Mouse (Mus musculus) forelimb bud, embryonic 11.5 days (tissue): ENCODE data around the gene Dennd2c.
"Not testable (repeated sequence)": the region's sequence is repeated elsewhere in the genome, so short reads cannot be mapped to it uniquely, and the experiment has no call there.

Experiments
- DNase-seq: peaks from one replicate; pipeline ENCODE4 v3.0.0-alpha.2; 2012; ENCODE audit warnings: low read depth, low spot score

The Dennd2c gene

GRCm38 (mm10) chr3:103169771-103170170, 67.4 kb downstream of the Dennd2c start:
- peak; percentile 83 for DNase-seq

GRCm38 (mm10) chr3:103171505-103172267, 69.3 kb downstream of the Dennd2c start, which contains the start of gene Bcas2:
TSS of gene Bcas2 (plus strand) at chr3:103171655.
- peak; percentile 98 for DNase-seq

- DNase-seq, result no peak
These were observed 70.2 kb downstream of the Dennd2c start for GRCm38 (mm10) chr3:103172615-103173014.

- no peak for DNase-seq
These were observed 74.3 kb downstream of the Dennd2c start for GRCm38 (mm10) chr3:103176740-103177139.

- DNase-seq, result no peak
These were observed 77.1 kb downstream of the Dennd2c start for GRCm38 (mm10) chr3:103179527-103179926.

GRCm38 (mm10) chr3:103181171-103181570, 78.8 kb downstream of the Dennd2c start:
- DNase-seq, result no peak

GRCm38 (mm10) chr3:103182821-103183220, 80.4 kb downstream of the Dennd2c start:
- DNase-seq, result no peak

GRCm38 (mm10) chr3:103184467-103184866, 82.1 kb downstream of the Dennd2c start:
- DNase-seq, result not testable (repeated sequence)

GRCm38 (mm10) chr3:103188451-103188850, 86.0 kb downstream of the Dennd2c start:
- DNase-seq, result no peak

GRCm38 (mm10) chr3:103188856-103189255, 86.5 kb downstream of the Dennd2c start:
- DNase-seq, result no peak

- DNase-seq, result no peak
These were observed 89.8 kb downstream of the Dennd2c start for GRCm38 (mm10) chr3:103192161-103192560.

- DNase-seq, result no peak
These were observed 90.8 kb downstream of the Dennd2c start for GRCm38 (mm10) chr3:103193186-103193585.

GRCm38 (mm10) chr3:103196320-103196823, 94.0 kb downstream of the Dennd2c start:
- no peak for DNase-seq

GRCm38 (mm10) chr3:103199386-103199785, 97.0 kb downstream of the Dennd2c start:
- no peak for DNase-seq

- not testable (repeated sequence) for DNase-seq
These were observed 98.7 kb downstream of the Dennd2c start for GRCm38 (mm10) chr3:103201105-103201504.

- DNase-seq, result no peak
These were observed 101.2 kb downstream of the Dennd2c start for GRCm38 (mm10) chr3:103203554-103203953.

GRCm38 (mm10) chr3:103204445-103204844, 102.0 kb downstream of the Dennd2c start:
- no peak for DNase-seq

- no peak for DNase-seq
These were observed 104.0 kb downstream of the Dennd2c start for GRCm38 (mm10) chr3:103206393-103206792.

- DNase-seq, result no peak
These were observed 105.3 kb downstream of the Dennd2c start for GRCm38 (mm10) chr3:103207749-103208148.

- DNase-seq, result no peak
These were observed 105.8 kb downstream of the Dennd2c start for GRCm38 (mm10) chr3:103208237-103208636.

- DNase-seq, result no peak
These were observed 108.7 kb downstream of the Dennd2c start for GRCm38 (mm10) chr3:103211101-103211500.

GRCm38 (mm10) chr3:103212142-103212541, 109.7 kb downstream of the Dennd2c start:
- no peak for DNase-seq

GRCm38 (mm10) chr3:103213537-103213936, 111.1 kb downstream of the Dennd2c start:
- no peak for DNase-seq
